Mouse (Mus musculus) neural tube, embryonic 14.5 days (tissue): ENCODE data around the gene Slc8a3. TPM values are rescaled to one million over a fixed set of nuclear protein-coding genes. Genes with fewer than 3 reads are reported as not detected.

Source experiments
- ATAC-seq: fragments of 200-750 bp; cut with Nextera tagmentation; 2 replicates; pipeline ENCODE4 v1.8.0; 2017; ENCODE audit warnings: low read depth, mild to moderate bottlenecking, moderate TSS enrichment, moderate library complexity
- H3K27ac ChIP-seq: fragments of 300-500 bp; sonication (generic); 2 replicates; pipeline ENCODE4 v1.5.1; 2014; ENCODE audit warnings: low read depth, mild to moderate bottlenecking, control low read depth, low read length, moderate library complexity, mixed read lengths
- H3K27me3 ChIP-seq: fragments of 300-500 bp; sonication (generic); 2 replicates; pipeline ENCODE4 v1.6.1; 2014; ENCODE audit warnings: low read length; ENCODE audit not compliant: control insufficient read depth, insufficient read depth
- H3K36me3 ChIP-seq: fragments of 300-500 bp; sonication (generic); 2 replicates; pipeline ENCODE4 v1.6.1; 2014; ENCODE audit warnings: low read length, mixed read lengths; ENCODE audit not compliant: control insufficient read depth, insufficient read depth
- H3K4me1 ChIP-seq: fragments of 300-500 bp; sonication (generic); 2 replicates; pipeline ENCODE4 v1.6.1; 2014; ENCODE audit warnings: low read length; ENCODE audit not compliant: control insufficient read depth, insufficient read depth
- H3K4me2 ChIP-seq: fragments of 300-500 bp; sonication (generic); 2 replicates; pipeline ENCODE4 v1.6.1; 2014; ENCODE audit warnings: mild to moderate bottlenecking, low read depth, low read length, control low read depth
- H3K4me3 ChIP-seq: fragments of 300-500 bp; sonication (generic); 2 replicates; pipeline ENCODE4 v1.5.1; 2014; ENCODE audit warnings: low read depth, low read length, control low read depth, mixed read lengths
- H3K9ac ChIP-seq: fragments of 300-500 bp; sonication (generic); replicated peaks from 2 replicates; pipeline ENCODE4 v1.6.1; 2014; ENCODE audit warnings: low read depth, mild to moderate bottlenecking, control low read depth, low read length, mixed read lengths
- H3K9me3 ChIP-seq: fragments of 300-500 bp; sonication (generic); 2 replicates; pipeline ENCODE4 v1.6.1; 2016; ENCODE audit warnings: low read length; ENCODE audit not compliant: control insufficient read depth
- WGBS: fragments of 180-500 bp; shearing (Covaris S2); extraction: QIAGEN DNeasy Blood & Tissue Kit; methylation state at CpG from one replicate; pipeline ENCODE4 v1.1.7; 2014; 5-methylcytosine and 5-hydroxymethylcytosine counted together
- polyA plus RNA-seq: library from polyadenylated mRNA; unstranded; fragments of >200 nt; fragmentation: Nextera tagmentation; extraction: Ambion mirVana; gene quantifications from 2 replicates; pipeline ENCODE4 v1.2.1, GENCODE M21; 2014

The Slc8a3 gene
- polyA plus RNA-seq, 1 experiment from 2014 or later = 12.7 TPM

DNA sequence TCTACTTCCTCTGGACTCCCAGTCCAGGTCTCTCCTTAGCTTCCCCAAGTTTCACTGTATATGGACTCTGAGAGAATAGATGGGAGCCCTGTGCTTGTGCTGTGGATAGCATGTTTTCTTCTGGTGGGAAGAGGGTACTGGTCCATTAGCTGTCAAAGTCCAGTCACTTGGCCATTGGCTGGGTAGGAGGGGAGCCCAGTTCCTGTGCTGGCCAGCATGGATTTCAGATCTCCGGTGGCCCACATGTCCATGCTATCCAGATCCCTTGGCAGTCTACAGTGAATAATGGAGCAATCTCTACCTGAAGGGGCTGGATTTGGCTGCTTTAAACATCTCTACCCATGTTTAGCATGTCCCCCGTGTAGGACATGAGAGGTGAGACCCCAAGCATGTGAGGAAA is 148.0 kb downstream of the Slc8a3 start:
- Histone ChIP-seq H3K9me3 (no peaks in the 10 kb centered on the region), H3K27ac (no peak overlapping the region), H3K4me3 (no peak overlapping the region), H3K27me3 (no peaks in the 10 kb centered on the region), H3K36me3 (no peaks in the 10 kb centered on the region), H3K4me2 (no peak overlapping the region), H3K9ac (no peak overlapping the region), H3K4me1 (no peaks in the 10 kb centered on the region)
- no peak for ATAC-seq
- 87% methylated on average over 2 of the region's 2 CpGs for WGBS

DNA sequence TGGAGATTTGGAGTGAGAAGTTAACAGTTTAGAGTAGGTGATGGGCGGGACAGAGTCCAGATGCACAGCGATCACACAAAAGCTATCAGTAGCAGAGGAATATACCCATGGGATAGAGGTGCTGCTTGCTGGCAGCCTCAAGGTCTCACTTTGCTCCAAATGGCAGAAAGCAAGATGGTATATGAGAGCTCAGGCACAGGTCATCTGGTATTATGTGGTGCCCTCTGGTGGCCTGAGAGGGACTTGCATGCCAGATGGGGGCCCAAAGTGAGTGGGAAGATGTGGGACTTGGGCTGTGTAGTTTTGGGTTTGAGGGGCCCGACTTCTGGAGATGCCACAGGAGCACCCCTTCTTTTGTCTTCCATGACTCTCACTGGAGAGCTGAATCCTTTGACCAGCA is 150.9 kb downstream of the Slc8a3 start:
- no peaks in the 10 kb centered on the region for H3K36me3 ChIP-seq
- peak; percentile 54; the same call in 1 of the 2 replicates for ATAC-seq
- 49% methylated on average over 3 of the region's 3 CpGs for WGBS
- no peak overlapping the region for H3K4me3 ChIP-seq
- H3K27me3 ChIP-seq = no peaks in the 10 kb centered on the region
- H3K4me1 ChIP-seq = no peaks in the 10 kb centered on the region
- no peak overlapping the region for H3K27ac ChIP-seq
- H3K9me3 ChIP-seq = no peaks in the 10 kb centered on the region
- H3K4me2 ChIP-seq = no peak overlapping the region
- no peak overlapping the region for H3K9ac ChIP-seq

DNA sequence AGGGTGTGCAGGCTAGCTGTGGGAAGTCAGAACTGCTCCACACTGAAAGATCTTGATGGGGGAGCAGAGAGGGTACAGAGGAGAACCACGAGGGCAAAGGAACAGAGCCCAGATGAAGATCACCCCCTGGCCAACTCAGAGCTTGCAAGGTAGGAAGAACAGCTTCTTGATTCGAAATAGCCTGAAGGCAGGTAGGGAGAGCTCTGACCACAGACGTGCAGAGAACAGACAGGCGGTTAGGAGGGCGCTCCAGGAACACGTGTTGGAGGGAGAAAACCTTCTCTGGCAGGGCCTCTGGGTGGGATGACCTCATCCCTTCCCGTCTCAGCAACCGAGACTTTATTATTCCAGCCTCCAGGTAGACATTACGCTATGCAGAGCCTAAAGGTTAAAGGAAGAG is 157.7 kb downstream of the Slc8a3 start:
- Histone ChIP-seq H3K27me3 (no peaks in the 10 kb centered on the region), H3K4me3 (no peak overlapping the region), H3K4me1 (no peaks in the 10 kb centered on the region), H3K4me2 (no peak overlapping the region), H3K36me3 (no peaks in the 10 kb centered on the region), H3K9me3 (no peaks in the 10 kb centered on the region), H3K27ac (no peak overlapping the region), H3K9ac (no peak overlapping the region)
- ATAC-seq = no peak
- WGBS = 72% methylated on average over 9 of the region's 9 CpGs

DNA sequence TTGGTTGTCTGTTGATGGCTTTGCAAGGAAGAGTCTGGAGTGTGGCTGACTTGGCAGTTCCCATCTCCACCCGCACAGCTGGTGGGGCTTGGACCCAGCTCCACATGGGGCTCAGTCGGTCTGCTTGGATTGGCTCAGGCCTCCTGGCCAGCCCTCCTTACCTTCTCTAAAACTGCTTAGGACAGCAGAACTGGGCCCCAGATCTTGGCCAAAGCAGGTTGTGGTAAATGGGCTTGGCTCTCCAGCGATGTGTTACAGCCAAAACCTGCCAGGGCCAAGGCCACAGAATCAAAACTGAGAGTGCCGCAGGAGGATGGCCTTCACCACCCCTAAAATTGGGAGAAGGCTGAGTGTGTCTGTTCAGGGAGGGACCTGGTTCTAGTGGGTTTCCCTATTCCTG is 159.1 kb downstream of the Slc8a3 start:
- 95% methylated on average over 4 of the region's 4 CpGs for WGBS

DNA sequence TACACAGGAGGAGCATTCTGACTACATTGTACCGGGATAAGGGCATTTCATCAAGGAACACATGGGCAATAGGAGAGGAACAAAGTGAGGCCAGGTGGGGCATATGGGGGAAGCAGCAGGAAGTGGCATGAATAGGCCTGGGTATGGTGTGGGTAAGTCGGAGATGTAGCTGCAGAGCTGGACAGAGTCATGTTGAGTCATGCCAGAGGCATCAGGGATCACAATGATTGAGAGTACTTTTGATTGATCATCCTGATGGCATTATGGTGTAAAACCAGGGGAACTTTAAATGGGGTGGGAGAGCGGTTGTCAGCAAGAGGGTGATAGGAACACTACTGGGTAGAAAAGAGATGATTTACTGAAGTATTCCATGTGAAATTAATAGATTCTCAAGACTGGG is 160.0 kb downstream of the Slc8a3 start:
- H3K4me2 ChIP-seq = no peak overlapping the region
- ATAC-seq = no peak
- 87% methylated on average over 3 of the region's 3 CpGs for WGBS
- no peaks in the 10 kb centered on the region for H3K4me1 ChIP-seq
- no peaks in the 10 kb centered on the region for H3K9me3 ChIP-seq
- no peak overlapping the region for H3K27ac ChIP-seq
- H3K4me3 ChIP-seq = no peak overlapping the region
- no peaks in the 10 kb centered on the region for H3K27me3 ChIP-seq
- H3K36me3 ChIP-seq = no peaks in the 10 kb centered on the region
- no peak overlapping the region for H3K9ac ChIP-seq

More for the DNA sequence above, 159.1 kb downstream of the Slc8a3 start:
- no peak overlapping the region for H3K27ac ChIP-seq
- no peak overlapping the region for H3K9ac ChIP-seq
- H3K27me3 ChIP-seq = no peaks in the 10 kb centered on the region
- no peaks in the 10 kb centered on the region for H3K36me3 ChIP-seq
- H3K4me2 ChIP-seq = no peak overlapping the region
- H3K4me3 ChIP-seq = no peak overlapping the region
- H3K9me3 ChIP-seq = no peaks in the 10 kb centered on the region
- H3K4me1 ChIP-seq = no peaks in the 10 kb centered on the region
- ATAC-seq = no peak

DNA sequence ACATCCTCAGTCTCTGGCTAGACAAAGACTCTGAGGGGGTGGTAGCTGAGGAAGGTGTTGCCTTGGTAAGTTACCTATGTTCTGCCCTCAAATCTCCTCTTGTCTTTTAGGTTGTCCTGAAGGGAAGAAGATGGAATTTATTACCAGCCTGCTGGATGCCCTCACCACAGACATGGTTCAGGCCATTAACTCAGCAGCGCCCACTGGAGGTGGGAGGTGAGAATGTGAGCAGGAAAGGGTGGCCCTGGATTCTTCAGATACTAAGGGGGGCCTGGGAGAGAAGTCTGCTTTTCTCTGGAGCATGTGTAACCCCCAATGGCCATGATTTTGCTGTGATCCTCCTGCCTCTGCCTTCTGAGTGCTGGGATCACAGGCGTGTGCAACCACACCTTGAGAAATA is 162.9 kb downstream of the Slc8a3 start:
- no peak overlapping the region for H3K9ac ChIP-seq
- H3K9me3 ChIP-seq = no peaks in the 10 kb centered on the region
- H3K27me3 ChIP-seq = no peaks in the 10 kb centered on the region
- H3K36me3 ChIP-seq = no peaks in the 10 kb centered on the region
- ATAC-seq = no peak
- no peak overlapping the region for H3K4me3 ChIP-seq
- H3K27ac ChIP-seq = no peak overlapping the region
- H3K4me2 ChIP-seq = no peak overlapping the region
- H3K4me1 ChIP-seq = peaks cover 9% of the 10 kb centered on the region; the same call in 1 of the 2 replicates
- WGBS = 96% methylated on average over 2 of the region's 2 CpGs

DNA sequence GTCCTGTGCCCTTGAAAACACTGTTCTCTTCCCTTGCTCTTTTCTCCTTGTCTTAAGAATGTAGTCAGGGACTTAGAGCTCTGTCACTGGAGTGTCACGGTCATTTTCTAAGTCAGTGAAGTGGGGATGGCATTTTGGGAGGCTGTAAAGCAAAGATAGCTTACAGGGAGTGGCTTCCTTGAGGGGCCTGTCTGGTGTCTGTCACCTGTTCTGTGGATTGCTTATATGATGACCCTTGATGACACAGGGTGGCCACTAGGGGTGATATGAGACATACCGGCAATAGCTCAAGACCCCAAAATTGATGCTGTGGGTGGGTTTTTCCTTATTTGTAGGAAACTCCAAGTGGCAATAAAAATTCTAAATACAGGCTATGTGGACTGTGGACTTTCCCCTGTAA is 164.5 kb downstream of the Slc8a3 start:
- ATAC-seq = no peak
- no peaks in the 10 kb centered on the region for H3K27me3 ChIP-seq
- H3K36me3 ChIP-seq = no peaks in the 10 kb centered on the region
- no peak overlapping the region for H3K4me3 ChIP-seq
- no peak overlapping the region for H3K4me2 ChIP-seq
- peaks cover 9% of the 10 kb centered on the region; the same call in 1 of the 2 replicates for H3K4me1 ChIP-seq
- H3K27ac ChIP-seq = no peak overlapping the region
- H3K9me3 ChIP-seq = no peaks in the 10 kb centered on the region
- H3K9ac ChIP-seq = no peak overlapping the region
- WGBS = 64% methylated on average over 2 of the region's 2 CpGs

DNA sequence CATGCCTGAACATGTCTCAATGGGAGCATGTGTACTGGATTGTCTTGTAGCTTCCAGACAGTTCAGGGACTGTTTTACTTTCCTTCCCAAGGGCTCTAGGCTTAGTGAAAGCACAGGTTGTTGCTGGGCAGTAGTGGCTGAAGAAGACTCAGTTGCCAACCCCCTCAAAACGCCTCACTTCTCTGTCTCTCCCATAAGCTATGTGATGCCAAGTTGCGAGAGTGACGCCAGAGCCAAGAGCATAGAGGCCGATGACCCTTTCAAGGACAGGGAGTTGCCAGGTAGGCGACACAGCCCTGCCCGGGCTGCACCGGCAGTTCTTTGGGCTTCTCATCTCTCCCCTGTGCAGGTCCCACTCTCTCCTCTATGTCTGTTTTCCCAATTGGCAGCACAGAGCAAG is 164.9 kb downstream of the Slc8a3 start:
- no peak for ATAC-seq
- WGBS = 94% methylated on average over 7 of the region's 7 CpGs
- no peak overlapping the region for H3K9ac ChIP-seq
- no peak overlapping the region for H3K27ac ChIP-seq
- H3K36me3 ChIP-seq = no peaks in the 10 kb centered on the region
- H3K4me1 ChIP-seq = peaks cover 9% of the 10 kb centered on the region; the same call in 1 of the 2 replicates
- H3K4me3 ChIP-seq = no peak overlapping the region
- peaks cover 3% of the 10 kb centered on the region; the same call in 1 of the 2 replicates for H3K27me3 ChIP-seq
- H3K9me3 ChIP-seq = no peaks in the 10 kb centered on the region
- H3K4me2 ChIP-seq = no peak overlapping the region

DNA sequence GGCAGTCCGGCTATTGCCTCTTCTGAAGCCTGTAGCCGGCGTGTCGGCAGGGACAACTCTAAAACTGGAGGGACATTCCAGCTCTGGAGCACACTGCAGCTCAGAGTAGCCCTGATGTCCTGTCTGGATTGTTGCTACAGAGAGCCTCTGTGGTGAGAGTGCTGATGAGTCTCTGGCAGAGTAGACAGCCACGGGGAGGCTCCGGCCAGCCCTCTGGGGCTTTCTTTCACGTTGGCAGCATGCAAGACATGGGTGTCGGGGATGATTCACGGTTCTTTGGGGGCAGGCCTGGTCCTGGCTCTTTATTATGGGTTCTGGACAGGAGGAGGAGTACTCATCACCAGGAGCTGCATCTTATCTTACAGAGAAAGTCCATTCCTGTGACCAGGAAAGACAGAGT is 165.8 kb downstream of the Slc8a3 start:
- ATAC-seq = peak; percentile 26; the same call in 1 of the 2 replicates
- 19% methylated on average over 9 of the region's 9 CpGs for WGBS
- H3K4me3 ChIP-seq = no peak overlapping the region
- peak overlapping the region; percentile 29; the same call in 1 of the 2 replicates for H3K27ac ChIP-seq
- H3K9ac ChIP-seq = no peak overlapping the region
- no peak overlapping the region for H3K4me2 ChIP-seq
- H3K36me3 ChIP-seq = no peaks in the 10 kb centered on the region
- peaks cover 9% of the 10 kb centered on the region; the same call in 1 of the 2 replicates for H3K4me1 ChIP-seq
- peaks cover 5% of the 10 kb centered on the region; the same call in 1 of the 2 replicates for H3K27me3 ChIP-seq
- no peaks in the 10 kb centered on the region for H3K9me3 ChIP-seq
